Mouse (Mus musculus) C3H10T1/2 (cell line): ENCODE data around the gene Cbx2. TPM values are rescaled to one million over a fixed set of nuclear protein-coding genes. Genes with fewer than 3 reads are reported as not detected.

Experiments
- polyA plus RNA-seq, 2 experiments: library from polyadenylated mRNA; unstranded; fragments of >200 nt; fragmentation: generic; extraction: Trizol; gene quantifications; one replicate each; pipeline ENCODE4 v1.2.1; 2012; ENCODE audit warnings: missing spikeins in 2 of 2

The Cbx2 gene
- polyA plus RNA-seq: 10 to 100 TPM in 1 of 2 experiments, 1 to 10 TPM in 1; 8.1 to 13.4 TPM

GRCm38 (mm10) chr11:119022895-119023615 is at the start of gene Cbx2:
TSS of gene Cbx2 (plus strand) at chr11:119022962.

GRCm38 (mm10) chr11:118987999-118988398 is 34.8 kb upstream of the Cbx2 start, which contains the start of gene Enpp7:
TSS of gene Enpp7 (plus strand) at chr11:118988188.

GRCm38 (mm10) chr11:119040600-119041324 is 18.0 kb downstream of the Cbx2 start, which contains the start of gene Cbx8:
TSS of gene Cbx8 (minus strand) at chr11:119040969.

Other genes starting within 250 kb of the Cbx2 start
- gene Rbfox3, start 111.4 kb upstream of the Cbx2 start, polyA plus RNA-seq: under 1 TPM; 0.04 to 0.06 TPM
- gene Enpp7, start 34.8 kb upstream of the Cbx2 start, polyA plus RNA-seq: not detected
- 10 to 100 TPM in 1 of 2 experiments, 1 to 10 TPM in 1; 4.6 to 18.0 TPM for gene Cbx8, start 18.0 kb downstream of the Cbx2 start, polyA plus RNA-seq
- gene Cbx4, start 63.3 kb downstream of the Cbx2 start, polyA plus RNA-seq: 10 to 100 TPM in 1 of 2 experiments, 1 to 10 TPM in 1; 3.0 to 17.4 TPM
- 1 to 10 TPM in 1 of 2 experiments, under 1 TPM in 1; 0.36 to 3.0 TPM for gene Tbc1d16, start 205.5 kb downstream of the Cbx2 start, polyA plus RNA-seq
- gene Ccdc40, start 205.6 kb downstream of the Cbx2 start, polyA plus RNA-seq: under 1 TPM; 0.05 to 0.17 TPM
- gene Gaa, start 244.9 kb downstream of the Cbx2 start, polyA plus RNA-seq: 100 to 1,000 TPM in 1 of 2 experiments, 10 to 100 TPM in 1; 27.1 to 143 TPM